8 mouse cellular contexts compared by ENCODE assay signal in genomic region chr11:95310007-95310647, GRCm38 (mm10). TPM values are rescaled to one million over a fixed set of nuclear protein-coding genes. Genes with fewer than 3 reads are reported as not detected.
A peak's percentile ranks its signal among the peaks of the same experiment; 100 is the strongest.
DNase-seq lines count a peak whose midpoint lies in the region; ATAC-seq and TF ChIP-seq lines count a peak whose summit lies in the region.

TSS of gene Kat7 (minus strand) at chr11:95310246.

- H3K4me3 ChIP-seq in E14TG2a.4 (replicated peaks; ENCODE audit: low read length), result peak within 1 kb of the TSS; percentile 97
- peak within 1 kb of the TSS; percentile 86 for H3K4me3 ChIP-seq in forebrain, embryonic 12.5 days (replicated peaks)
- H3K4me3 ChIP-seq in heart, postnatal 0 days (ENCODE audit: low read depth, low read length), result peak within 1 kb of the TSS; percentile 74
- H3K4me3 ChIP-seq in liver, embryonic 16.5 days (ENCODE audit: low read depth, low read length), result peak within 1 kb of the TSS; percentile 99
- H3K4me3 ChIP-seq in neural tube, embryonic 13.5 days, result peak within 1 kb of the TSS; percentile 97

- peak within 1 kb of the TSS; percentile 80 for H3K4me2 ChIP-seq in forebrain, embryonic 12.5 days
- H3K4me2 ChIP-seq in heart, postnatal 0 days (ENCODE audit: low read depth, low read length), result peak within 1 kb of the TSS; percentile 75
- H3K4me2 ChIP-seq in liver, embryonic 16.5 days (ENCODE audit: low read depth, low read length), result peak within 1 kb of the TSS; percentile 96
- peak within 1 kb of the TSS; percentile 68 for H3K4me2 ChIP-seq in neural tube, embryonic 13.5 days

- no peak for TF ChIP-seq CTCF in E14TG2a.4 (conservative IDR thresholded peaks at IDR 0.05; ENCODE audit: low read length)
- no peak for TF ChIP-seq CTCF in heart, postnatal 0 days (IDR thresholded peaks at IDR 0.05; ENCODE audit: low read depth)

- no peaks in the 10 kb centered on the region for H3K9me3 ChIP-seq in E14TG2a.4 (ENCODE audit: low read length)
- no peaks in the 10 kb centered on the region for H3K9me3 ChIP-seq in forebrain, embryonic 12.5 days
- no peaks in the 10 kb centered on the region for H3K9me3 ChIP-seq in heart, postnatal 0 days (replicated peaks; ENCODE audit: control insufficient read depth, low read length)
- no peaks in the 10 kb centered on the region for H3K9me3 ChIP-seq in liver, embryonic 16.5 days (replicated peaks; ENCODE audit: control insufficient read depth, low read length)
- no peaks in the 10 kb centered on the region for H3K9me3 ChIP-seq in neural tube, embryonic 13.5 days

- TF ChIP-seq EP300 in heart, postnatal 0 days (IDR thresholded peaks at IDR 0.05; ENCODE audit: low read depth), result peak; percentile 30; the same call in 1 of the 2 replicates

- ATAC-seq in forebrain, embryonic 12.5 days (ENCODE audit: low FRiP score), result peak; percentile 94
- ATAC-seq in heart, postnatal 0 days (ENCODE audit: insufficient read depth, low read depth), result peak; percentile 91
- ATAC-seq in liver, embryonic 16.5 days (ENCODE audit: low read depth), result peak; percentile 85
- peak; percentile 96 for ATAC-seq in neural tube, embryonic 13.5 days (ENCODE audit: low read depth)

- H3K4me1 ChIP-seq in E14TG2a.4 (replicated peaks; ENCODE audit: low read depth, low read length), result peaks cover 65% of the 10 kb centered on the region
- H3K4me1 ChIP-seq in forebrain, embryonic 12.5 days, result peaks cover 22% of the 10 kb centered on the region
- peaks cover 14% of the 10 kb centered on the region for H3K4me1 ChIP-seq in heart, postnatal 0 days (ENCODE audit: control insufficient read depth, insufficient read depth)
- peaks cover 28% of the 10 kb centered on the region for H3K4me1 ChIP-seq in liver, embryonic 16.5 days (ENCODE audit: control insufficient read depth, low read depth, low read length)
- peaks cover 21% of the 10 kb centered on the region for H3K4me1 ChIP-seq in neural tube, embryonic 13.5 days (replicated peaks)

- H3K27ac ChIP-seq in forebrain, embryonic 12.5 days, result peak within 1 kb of the TSS; percentile 93
- peak within 1 kb of the TSS; percentile 97 for H3K27ac ChIP-seq in heart, postnatal 0 days (ENCODE audit: low read depth)
- H3K27ac ChIP-seq in liver, embryonic 16.5 days (ENCODE audit: low read length), result peak within 1 kb of the TSS; percentile 99
- H3K27ac ChIP-seq in neural tube, embryonic 13.5 days (replicated peaks), result peak within 1 kb of the TSS; percentile 96

- peak; percentile 97 for DNase-seq in c-Kit-positive CD71-positive TER-119-positive erythroid progenitor cells, embryonic 14.5 days (ENCODE audit: low spot score)
- peak; percentile 99 for DNase-seq in heart, postnatal 0 days (ENCODE audit: low spot score)
- DNase-seq in kidney, postnatal 4 days, result peak; percentile 97 to 99
- DNase-seq in testis, postnatal 10 days (ENCODE audit: low spot score), result peak; percentile 95

- peak within 1 kb of the TSS; percentile 88 for H3K9ac ChIP-seq in forebrain, embryonic 12.5 days
- H3K9ac ChIP-seq in heart, postnatal 0 days (replicated peaks; ENCODE audit: low read depth, low read length), result peak within 1 kb of the TSS; percentile 80
- H3K9ac ChIP-seq in liver, embryonic 16.5 days (ENCODE audit: low read depth, low read length), result peak within 1 kb of the TSS; percentile 100
- peak within 1 kb of the TSS; percentile 97 for H3K9ac ChIP-seq in neural tube, embryonic 13.5 days

- no peaks in the 10 kb centered on the region for H3K27me3 ChIP-seq in E14TG2a.4 (ENCODE audit: insufficient read depth, low read length)
- H3K27me3 ChIP-seq in forebrain, embryonic 12.5 days, result no peaks in the 10 kb centered on the region
- H3K27me3 ChIP-seq in heart, postnatal 0 days (ENCODE audit: control insufficient read depth, insufficient read depth, low read length), result no peaks in the 10 kb centered on the region
- no peaks in the 10 kb centered on the region for H3K27me3 ChIP-seq in liver, embryonic 16.5 days (ENCODE audit: control insufficient read depth, insufficient read depth, low read depth, low read length)
- no peaks in the 10 kb centered on the region for H3K27me3 ChIP-seq in neural tube, embryonic 13.5 days

- peaks cover 25% of the 10 kb centered on the region for H3K36me3 ChIP-seq in E14TG2a.4 (ENCODE audit: insufficient read depth, low read length)
- H3K36me3 ChIP-seq in forebrain, embryonic 12.5 days (replicated peaks), result peaks cover 12% of the 10 kb centered on the region; the same call in 1 of the 2 replicates
- peaks cover 9% of the 10 kb centered on the region; the same call in 1 of the 2 replicates for H3K36me3 ChIP-seq in heart, postnatal 0 days (replicated peaks; ENCODE audit: control insufficient read depth, insufficient read depth, low read length)
- H3K36me3 ChIP-seq in liver, embryonic 16.5 days (ENCODE audit: control insufficient read depth, insufficient read depth), result peaks cover 13% of the 10 kb centered on the region
- peaks cover 8% of the 10 kb centered on the region for H3K36me3 ChIP-seq in neural tube, embryonic 13.5 days

- under 1% methylated on average over 42 of the region's 42 CpGs for WGBS in forebrain, embryonic 12.5 days
- under 1% methylated on average over 42 of the region's 42 CpGs for WGBS in heart, postnatal 0 days
- under 1% methylated on average over 42 of the region's 42 CpGs for WGBS in liver, embryonic 16.5 days (ENCODE audit: insufficient replicate concordance)
- under 1% methylated on average over 42 of the region's 42 CpGs for WGBS in neural tube, embryonic 13.5 days

RNA-seq across cellular contexts. Expression of gene Kat7, which starts in this region (rescaled TPM):
- 83.9 and 92.1 TPM in 2 replicates for polyA plus RNA-seq in forebrain, embryonic 12.5 days (2016; fragmentation: Nextera tagmentation; extraction: Ambion mirVana)
- total RNA-seq in heart, postnatal 0 days (2014; rRNA removed; ENCODE audit: low replicate concordance), result 54.7 and 85.6 TPM in 2 replicates
- 28.5 and 29.9 TPM in 2 replicates for polyA plus RNA-seq in heart, postnatal 0 days (2015; fragmentation: Nextera tagmentation; extraction: Ambion mirVana)
- 29.4 and 31.2 TPM in 2 replicates for polyA plus RNA-seq in liver, embryonic 16.5 days (2015; fragmentation: Nextera tagmentation; extraction: Ambion mirVana)
- 58.3 and 60.7 TPM in 2 replicates for polyA plus RNA-seq in neural tube, embryonic 13.5 days (2015; fragmentation: Nextera tagmentation; extraction: Ambion mirVana)

Comparison
In these comparisons a context has a peak if more than half of its experiments do, and no peak if none do; other contexts are left out.
1. Peak in every context shown above with its lines: DNase-seq, ATAC-seq, H3K4me3 ChIP-seq and H3K27ac ChIP-seq.